Mouse (Mus musculus): ENCODE data around the gene Gucy1b1.

DNA sequence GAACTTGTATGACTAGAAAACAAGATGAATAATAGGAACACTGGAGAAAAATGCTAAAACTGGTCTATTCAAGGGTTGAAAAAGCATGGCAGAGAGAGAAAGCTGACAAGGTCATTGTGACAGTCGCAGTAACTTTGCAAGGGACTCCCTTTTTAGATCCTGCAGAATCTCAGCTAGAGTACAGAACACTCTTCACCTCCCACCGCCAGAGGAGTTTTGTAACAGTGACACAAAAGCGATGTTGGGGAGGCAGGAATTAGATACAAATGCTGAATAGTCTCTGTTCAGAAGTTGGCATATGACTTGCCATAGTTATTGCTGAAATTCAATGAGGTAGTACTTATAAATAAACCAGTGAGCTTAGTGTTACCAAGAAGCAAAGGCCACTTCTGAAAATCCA lies 51.4 kb downstream of the Gucy1b1 start:
- no peak for TF ChIP-seq POLR2A (IDR thresholded peaks at IDR 0.05; ENCODE audit: borderline replicate concordance, extremely low read depth, low read depth, low read length)
- TF ChIP-seq CTCF (IDR thresholded peaks at IDR 0.05; ENCODE audit: insufficient read depth, low read length), result no peak

Measured in lung, adult 2 months (tissue).